Comparison of ENCODE assay signal across 10 mouse cellular contexts in genomic region chr1:132374873-132375244, GRCm38 (mm10). TPM values are rescaled to one million over a fixed set of nuclear protein-coding genes. Genes with fewer than 3 reads are reported as not detected.
DNase-seq lines count a peak whose midpoint lies in the region; ATAC-seq and TF ChIP-seq lines count a peak whose summit lies in the region.
"Had no signal": no experiment of that assay in that cellular context is flagged by ENCODE, and none has a peak within 500 bp of the region (broad histone marks: within the 10 kb centered on the region; RNA-seq: fewer than 3 reads in every experiment).

No protein-coding gene starts in this region.

- no peak overlapping the region for H3K4me3 ChIP-seq in heart, embryonic 14.5 days (ENCODE audit: control insufficient read depth in 1 of 2, insufficient read depth in 1 of 2, low read depth in 1 of 2, low read length in 2 of 2)
- H3K4me3 ChIP-seq in stomach, embryonic 14.5 days (ENCODE audit: low read depth, low read length) = no peak overlapping the region
- H3K4me3 ChIP-seq in stomach, postnatal 0 days (ENCODE audit: low read depth, low read length) = no peak overlapping the region
- H3K4me3 ChIP-seq in limb, embryonic 14.5 days (replicated peaks; ENCODE audit: low read length) = no peak overlapping the region
- no peak overlapping the region for H3K4me3 ChIP-seq in kidney, embryonic 14.5 days (ENCODE audit: low read length)

- H3K4me1 ChIP-seq in heart, embryonic 14.5 days (ENCODE audit: control insufficient read depth in 2 of 2, insufficient read depth in 2 of 2, low read length in 2 of 2) = peaks cover 51 to 74% of the 10 kb centered on the region in 2 experiments
- H3K4me1 ChIP-seq in stomach, embryonic 14.5 days (ENCODE audit: control insufficient read depth, insufficient read depth, low read length) = peaks cover 48% of the 10 kb centered on the region
- H3K4me1 ChIP-seq in stomach, postnatal 0 days (replicated peaks; ENCODE audit: control insufficient read depth, insufficient read depth) = peaks cover 13% of the 10 kb centered on the region
- peaks cover 33% of the 10 kb centered on the region for H3K4me1 ChIP-seq in limb, embryonic 14.5 days (ENCODE audit: control insufficient read depth, insufficient read depth, low read length)
- peaks cover 45% of the 10 kb centered on the region for H3K4me1 ChIP-seq in kidney, embryonic 14.5 days (ENCODE audit: control insufficient read depth, insufficient read depth, low read length)

- H3K36me3 ChIP-seq in heart, embryonic 14.5 days (ENCODE audit: control insufficient read depth, insufficient read depth, low read length) = peaks cover 31% of the 10 kb centered on the region
- peaks cover 13% of the 10 kb centered on the region for H3K36me3 ChIP-seq in stomach, embryonic 14.5 days (ENCODE audit: control insufficient read depth, insufficient read depth, low read length)
- H3K36me3 ChIP-seq in stomach, postnatal 0 days (ENCODE audit: control insufficient read depth, insufficient read depth, low read length) = no peaks in the 10 kb centered on the region
- H3K36me3 ChIP-seq in limb, embryonic 14.5 days (ENCODE audit: control insufficient read depth, insufficient read depth, low read length) = peaks cover 45% of the 10 kb centered on the region
- H3K36me3 ChIP-seq in kidney, embryonic 14.5 days (ENCODE audit: control insufficient read depth, insufficient read depth, low read length) = peaks cover 6% of the 10 kb centered on the region; the same call in 1 of the 2 replicates

- DNase-seq in heart, adult 18-20 months = no peak
- no peak for DNase-seq in stomach, postnatal 0 days (ENCODE audit: low spot score)
- no peak for DNase-seq in limb, embryonic 14.5 days (ENCODE audit: low spot score)
- no peak for DNase-seq in frontal cortex, postnatal 25 days (ENCODE audit: low spot score in 2 of 2)
- no peak for DNase-seq in urinary bladder, postnatal 36 days (ENCODE audit: low spot score in 2 of 2)
- DNase-seq: adrenal gland, postnatal 10 days had no signal

- peak overlapping the region; percentile 34 for H3K4me2 ChIP-seq in heart, embryonic 14.5 days (ENCODE audit: low read length)
- H3K4me2 ChIP-seq in stomach, embryonic 14.5 days (replicated peaks; ENCODE audit: low read depth, low read length) = no peak overlapping the region
- no peak overlapping the region for H3K4me2 ChIP-seq in stomach, postnatal 0 days (replicated peaks; ENCODE audit: low read depth)
- no peak overlapping the region for H3K4me2 ChIP-seq in limb, embryonic 14.5 days (replicated peaks; ENCODE audit: low read depth, low read length, severe bottlenecking)
- no peak overlapping the region for H3K4me2 ChIP-seq in kidney, embryonic 14.5 days (replicated peaks; ENCODE audit: low read depth, low read length)

- 69% methylated on average over 3 of the region's 3 CpGs for WGBS in heart, embryonic 14.5 days
- 69% methylated on average over 3 of the region's 3 CpGs for WGBS in stomach, embryonic 14.5 days
- WGBS in stomach, postnatal 0 days = 62% methylated on average over 3 of the region's 3 CpGs
- 70% methylated on average over 3 of the region's 3 CpGs for WGBS in limb, embryonic 14.5 days
- WGBS in kidney, embryonic 14.5 days = 73% methylated on average over 3 of the region's 3 CpGs

- TF ChIP-seq EP300 in stomach, postnatal 0 days (optimal IDR thresholded peaks at IDR 0.05) = no peak

- H3K9ac ChIP-seq in heart, embryonic 14.5 days (ENCODE audit: low read length) = no peak overlapping the region
- H3K9ac ChIP-seq in stomach, embryonic 14.5 days (replicated peaks; ENCODE audit: low read depth, low read length) = no peak overlapping the region
- H3K9ac ChIP-seq in stomach, postnatal 0 days (ENCODE audit: low read length) = no peak overlapping the region
- H3K9ac ChIP-seq in limb, embryonic 14.5 days (ENCODE audit: low read depth, low read length, severe bottlenecking) = 0 out of 2 replicates have a peak overlapping the region, but pooled peaks have one; percentile 7
- H3K9ac ChIP-seq in kidney, embryonic 14.5 days (ENCODE audit: low read depth, low read length) = no peak overlapping the region

- ATAC-seq in heart, embryonic 14.5 days (ENCODE audit: insufficient number of reproducible peaks, insufficient read depth, low FRiP score, low read depth) = no peak
- ATAC-seq in stomach, embryonic 14.5 days (ENCODE audit: insufficient number of reproducible peaks, insufficient read depth, low FRiP score, low read depth) = no peak
- no peak for ATAC-seq in stomach, postnatal 0 days (ENCODE audit: low FRiP score, low TSS enrichment)
- no peak for ATAC-seq in limb, embryonic 14.5 days (ENCODE audit: low FRiP score, low read depth)
- no peak for ATAC-seq in kidney, embryonic 14.5 days (ENCODE audit: low FRiP score, low TSS enrichment)

- TF ChIP-seq POLR2A in limb, embryonic 14.5 days (IDR thresholded peaks at IDR 0.05; ENCODE audit: borderline replicate concordance, extremely low read depth, insufficient read depth, insufficient read length) = no peak

- H3K27me3 ChIP-seq in heart, embryonic 14.5 days (ENCODE audit: control insufficient read depth, insufficient read depth, low read length) = no peaks in the 10 kb centered on the region
- H3K27me3 ChIP-seq in stomach, embryonic 14.5 days (ENCODE audit: control insufficient read depth, insufficient read depth, low read length) = no peaks in the 10 kb centered on the region
- H3K27me3 ChIP-seq in stomach, postnatal 0 days (ENCODE audit: control insufficient read depth, insufficient read depth, low read length) = no peaks in the 10 kb centered on the region
- no peaks in the 10 kb centered on the region for H3K27me3 ChIP-seq in limb, embryonic 14.5 days (ENCODE audit: control insufficient read depth, insufficient read depth, low read length)
- H3K27me3 ChIP-seq in kidney, embryonic 14.5 days (ENCODE audit: control insufficient read depth, insufficient read depth, low read length) = no peaks in the 10 kb centered on the region

- TF ChIP-seq CTCF in stomach, postnatal 0 days (IDR thresholded peaks at IDR 0.05; ENCODE audit: low read depth) = no peak

- no peaks in the 10 kb centered on the region for H3K9me3 ChIP-seq in heart, embryonic 14.5 days (ENCODE audit: control insufficient read depth, low read length)
- no peaks in the 10 kb centered on the region for H3K9me3 ChIP-seq in stomach, embryonic 14.5 days (ENCODE audit: control insufficient read depth, low read depth, low read length)
- H3K9me3 ChIP-seq in stomach, postnatal 0 days (ENCODE audit: control insufficient read depth, low read length) = no peaks in the 10 kb centered on the region
- no peaks in the 10 kb centered on the region for H3K9me3 ChIP-seq in limb, embryonic 14.5 days (ENCODE audit: control insufficient read depth, low read length)
- H3K9me3 ChIP-seq in kidney, embryonic 14.5 days (ENCODE audit: control insufficient read depth, low read length) = no peaks in the 10 kb centered on the region

- H3K27ac ChIP-seq in heart, embryonic 14.5 days (replicated peaks in 1 of 2; ENCODE audit: control insufficient read depth in 1 of 2, insufficient read depth in 1 of 2, low read depth in 2 of 2, low read length in 2 of 2) = peak overlapping the region; percentile 59 to 69
- H3K27ac ChIP-seq in stomach, embryonic 14.5 days (ENCODE audit: low read length) = peak overlapping the region; percentile 4; the same call in 1 of the 2 replicates
- no peak overlapping the region for H3K27ac ChIP-seq in stomach, postnatal 0 days (replicated peaks)
- H3K27ac ChIP-seq in limb, embryonic 14.5 days (replicated peaks; ENCODE audit: low read depth, low read length) = 0 out of 2 replicates have a peak overlapping the region, but pooled peaks have one; percentile 13
- no peak overlapping the region for H3K27ac ChIP-seq in kidney, embryonic 14.5 days (ENCODE audit: low read depth, low read length)
- H3K27ac ChIP-seq: macrophage had no signal

RNA-seq across cellular contexts. Expression of gene Tmcc2, which starts 16.2 kb away (rescaled TPM):
- polyA plus RNA-seq in heart, embryonic 14.5 days (2014; fragmentation: Nextera tagmentation; extraction: Ambion mirVana) = 8.1 and 10.1 TPM in 2 replicates
- 10 to 100 TPM; 25.0 to 26.0 TPM for total RNA-seq in heart, adult 18-20 months (2021)
- polyA plus RNA-seq in stomach, embryonic 14.5 days (2014; fragmentation: Nextera tagmentation; extraction: Ambion mirVana) = 7.1 and 7.2 TPM in 2 replicates
- polyA plus RNA-seq in stomach, postnatal 0 days (2015; fragmentation: Nextera tagmentation; extraction: Ambion mirVana) = 2.4 and 2.6 TPM in 2 replicates
- polyA plus RNA-seq in limb, embryonic 14.5 days (2012; rRNA removed) = 18.0 and 24.2 TPM in 2 replicates
- 9.1 and 9.3 TPM in 2 replicates for polyA plus RNA-seq in limb, embryonic 14.5 days (2014; fragmentation: Nextera tagmentation; extraction: Ambion mirVana)
- 5.5 and 6.2 TPM in 2 replicates for polyA plus RNA-seq in kidney, embryonic 14.5 days (2014; fragmentation: Nextera tagmentation; extraction: Ambion mirVana)

RNA-seq across cellular contexts. Expression of gene Dstyk, which starts 42.5 kb away (rescaled TPM):
- polyA plus RNA-seq in heart, embryonic 14.5 days (2014; fragmentation: Nextera tagmentation; extraction: Ambion mirVana) = 11.4 and 12.2 TPM in 2 replicates
- 10 to 100 TPM; 15.2 to 15.3 TPM for total RNA-seq in heart, adult 18-20 months (2021)
- polyA plus RNA-seq in stomach, embryonic 14.5 days (2014; fragmentation: Nextera tagmentation; extraction: Ambion mirVana) = 17.3 and 20.9 TPM in 2 replicates
- 5.2 and 5.5 TPM in 2 replicates for polyA plus RNA-seq in stomach, postnatal 0 days (2015; fragmentation: Nextera tagmentation; extraction: Ambion mirVana)
- polyA plus RNA-seq in limb, embryonic 14.5 days (2012; rRNA removed) = 17.1 and 17.8 TPM in 2 replicates
- polyA plus RNA-seq in limb, embryonic 14.5 days (2014; fragmentation: Nextera tagmentation; extraction: Ambion mirVana) = 18.3 and 20.8 TPM in 2 replicates
- polyA plus RNA-seq in kidney, embryonic 14.5 days (2014; fragmentation: Nextera tagmentation; extraction: Ambion mirVana) = 14.9 and 22.1 TPM in 2 replicates

RNA-seq across cellular contexts. Expression of gene Nuak2, which starts 58.9 kb away (rescaled TPM):
- 1.5 and 2.2 TPM in 2 replicates for polyA plus RNA-seq in heart, embryonic 14.5 days (2014; fragmentation: Nextera tagmentation; extraction: Ambion mirVana)
- 1 to 10 TPM; 4.2 to 4.4 TPM for total RNA-seq in heart, adult 18-20 months (2021)
- polyA plus RNA-seq in stomach, embryonic 14.5 days (2014; fragmentation: Nextera tagmentation; extraction: Ambion mirVana) = 4.2 and 4.5 TPM in 2 replicates
- polyA plus RNA-seq in stomach, postnatal 0 days (2015; fragmentation: Nextera tagmentation; extraction: Ambion mirVana) = 4.5 and 6.2 TPM in 2 replicates
- polyA plus RNA-seq in limb, embryonic 14.5 days (2012; rRNA removed) = 1.7 and 2.2 TPM in 2 replicates
- polyA plus RNA-seq in limb, embryonic 14.5 days (2014; fragmentation: Nextera tagmentation; extraction: Ambion mirVana) = 3.3 and 3.4 TPM in 2 replicates
- 1.4 and 2.3 TPM in 2 replicates for polyA plus RNA-seq in kidney, embryonic 14.5 days (2014; fragmentation: Nextera tagmentation; extraction: Ambion mirVana)

Comparison
In these comparisons a context has a peak if more than half of its experiments do, and no peak if none do; other contexts are left out.
1. H3K27ac ChIP-seq: peak in heart, embryonic 14.5 days (2 of 2), stomach, embryonic 14.5 days (single experiment) and limb, embryonic 14.5 days (single experiment); none in stomach, postnatal 0 days (single experiment) and kidney, embryonic 14.5 days (single experiment).